Mouse (Mus musculus) urinary bladder, postnatal 4 days (tissue): ENCODE measurements around the gene Slc6a21.

ENCODE experiments used
- DNase-seq, 2 experiments: peaks; one replicate each; pipeline ENCODE4 v3.0.0; 2021 to 2022; ENCODE audit warnings: low spot score in 2 of 2

Slc6a21 gene

DNA sequence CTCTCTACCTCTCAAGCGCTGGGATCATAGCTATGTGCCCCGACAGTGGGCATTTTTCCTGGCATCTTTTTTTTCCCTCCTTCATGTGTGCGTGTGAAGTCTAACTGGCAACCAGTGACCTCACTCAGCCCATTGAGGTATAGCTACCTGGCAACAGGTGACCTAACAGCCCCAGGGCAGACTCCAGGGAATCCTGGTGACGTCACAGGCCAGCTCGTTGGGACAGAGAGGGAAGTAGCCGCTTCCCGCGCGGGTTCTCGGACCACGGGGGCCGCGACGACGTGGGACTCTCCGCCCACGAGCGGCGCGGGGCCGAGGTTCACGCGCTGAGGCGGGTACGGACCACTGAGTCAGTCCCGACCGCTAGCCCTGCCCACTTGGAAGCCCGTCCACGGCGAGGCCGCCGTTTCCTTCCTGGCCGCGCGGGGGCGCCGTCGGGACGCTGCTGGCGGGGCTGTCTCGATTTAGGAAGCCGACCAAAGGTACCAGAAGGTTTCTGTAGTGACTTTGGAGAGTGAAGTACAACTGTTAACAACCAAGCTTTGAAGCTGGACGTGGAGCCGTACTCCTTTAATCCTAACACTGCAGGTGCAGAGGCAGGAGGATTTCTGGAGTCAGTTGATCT, at the start of gene Slc6a21:
TSS of gene Slc6a21 (plus strand) at position 378 of the 625 bp plus-strand sequence.
- DNase-seq = peak; percentile 58 to 75

DNA sequence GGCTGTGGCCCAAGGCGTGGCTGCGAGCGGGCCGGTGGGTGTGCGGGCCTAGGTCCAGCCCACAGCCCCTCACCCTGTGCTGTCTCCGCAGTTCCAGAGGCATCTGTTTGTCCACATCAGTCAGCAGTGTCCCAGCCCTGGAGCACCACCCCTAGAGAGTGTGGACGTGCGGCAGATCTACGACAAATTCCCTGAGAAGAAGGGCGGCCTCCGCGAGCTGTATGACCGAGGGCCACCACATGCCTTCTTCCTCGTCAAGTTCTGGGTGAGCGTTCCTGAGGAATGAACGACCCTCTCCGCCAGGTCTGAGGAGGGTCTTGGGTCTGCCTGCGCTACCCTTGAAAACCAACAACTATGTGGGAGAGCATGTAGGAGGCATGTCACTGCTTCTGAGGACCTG, 48.8 kb upstream of the Slc6a21 start:
- no peak for DNase-seq

DNA sequence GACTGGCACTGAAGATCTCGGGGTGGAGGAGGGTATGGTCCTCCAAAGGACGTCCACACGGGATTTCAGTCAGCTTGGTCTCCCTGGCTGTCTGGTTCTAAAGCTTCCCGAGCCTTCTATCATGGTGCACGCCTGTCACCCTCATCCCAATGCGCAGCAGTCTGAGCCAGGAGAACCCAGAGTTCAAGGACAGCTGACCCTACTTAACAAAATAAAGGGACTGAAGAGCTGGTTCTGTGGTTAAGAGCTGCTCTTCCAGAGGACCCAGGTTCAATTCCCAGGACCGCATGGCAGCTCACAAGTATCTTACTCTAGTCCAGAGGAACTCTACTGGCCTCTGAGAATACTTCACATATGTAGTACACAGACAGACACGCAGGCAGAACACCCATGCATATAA, 48.3 kb upstream of the Slc6a21 start:
- no peak for DNase-seq

DNA sequence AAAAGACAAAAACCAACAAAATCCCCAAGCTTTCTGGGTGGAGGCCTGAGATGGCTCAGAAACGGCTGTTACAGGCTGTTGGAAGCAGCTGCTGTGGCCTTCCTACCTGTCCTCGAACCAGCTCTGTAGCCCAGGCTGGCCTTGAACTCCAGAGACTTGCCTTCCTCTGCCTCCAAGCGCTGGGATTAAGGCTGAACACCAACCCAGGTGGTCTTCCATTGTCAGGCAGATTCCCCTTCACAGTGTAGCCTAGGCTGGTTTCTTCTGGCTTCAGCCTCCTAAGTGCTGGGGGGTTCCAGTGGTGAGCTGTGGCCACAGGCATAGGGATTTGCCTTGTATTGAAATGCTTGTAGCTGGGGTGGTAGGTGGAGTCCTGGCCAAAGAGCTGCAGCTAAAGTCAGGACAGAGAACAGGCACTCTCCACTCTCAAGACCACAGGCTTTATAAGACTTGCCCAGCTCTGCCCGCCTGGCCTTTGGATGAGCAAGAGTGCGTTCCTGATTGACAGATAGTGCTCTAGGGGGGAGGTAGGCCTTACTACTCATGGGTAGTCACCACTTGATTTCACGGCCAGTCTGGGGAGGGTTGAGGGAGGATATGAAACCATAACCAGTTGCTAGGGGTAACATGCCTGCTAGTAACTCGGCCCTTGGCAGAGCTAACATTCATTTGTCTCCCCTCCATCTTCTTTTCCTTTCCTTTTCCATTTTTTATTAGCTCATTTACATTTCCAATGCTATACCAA, 47.7 kb upstream of the Slc6a21 start:
- no peak for DNase-seq

DNA sequence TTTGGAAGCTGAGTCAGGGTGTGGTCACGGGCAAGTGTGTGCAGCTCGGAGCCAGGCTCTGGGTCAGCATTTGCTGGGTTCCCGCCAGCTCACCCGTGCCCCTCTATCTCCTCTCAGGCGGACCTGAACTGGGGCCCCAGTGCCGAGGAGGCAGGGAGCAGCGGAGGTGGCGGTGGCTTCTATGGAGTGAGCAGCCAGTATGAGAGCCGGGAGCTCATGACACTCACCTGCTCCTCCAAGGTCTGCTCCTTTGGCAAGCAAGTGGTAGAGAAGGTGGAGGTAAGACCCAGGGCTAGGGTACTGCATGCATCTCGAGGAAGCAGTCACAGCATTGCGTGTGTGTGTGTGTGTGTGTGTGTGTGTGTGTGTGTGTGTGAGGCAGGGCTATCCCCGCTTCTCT, 46.1 kb upstream of the Slc6a21 start:
- DNase-seq = no peak

DNA sequence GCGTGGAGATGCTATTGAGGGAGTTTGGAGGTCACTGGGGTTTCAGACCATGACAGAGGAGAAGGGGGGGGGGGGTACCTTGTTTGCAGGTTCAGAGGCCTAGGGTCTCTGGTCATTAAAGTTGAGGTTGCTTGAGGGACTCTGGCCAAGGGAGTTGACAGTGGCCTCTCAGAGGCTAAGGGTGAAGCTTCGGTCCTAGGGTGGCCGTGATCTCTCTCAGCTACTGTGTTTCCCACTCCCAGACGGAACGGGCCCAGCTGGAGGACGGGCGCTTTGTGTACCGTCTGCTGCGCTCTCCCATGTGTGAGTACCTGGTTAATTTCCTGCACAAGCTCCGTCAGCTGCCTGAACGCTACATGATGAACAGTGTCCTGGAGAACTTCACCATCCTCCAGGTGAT, 45.4 kb upstream of the Slc6a21 start:
- DNase-seq = no peak

DNA sequence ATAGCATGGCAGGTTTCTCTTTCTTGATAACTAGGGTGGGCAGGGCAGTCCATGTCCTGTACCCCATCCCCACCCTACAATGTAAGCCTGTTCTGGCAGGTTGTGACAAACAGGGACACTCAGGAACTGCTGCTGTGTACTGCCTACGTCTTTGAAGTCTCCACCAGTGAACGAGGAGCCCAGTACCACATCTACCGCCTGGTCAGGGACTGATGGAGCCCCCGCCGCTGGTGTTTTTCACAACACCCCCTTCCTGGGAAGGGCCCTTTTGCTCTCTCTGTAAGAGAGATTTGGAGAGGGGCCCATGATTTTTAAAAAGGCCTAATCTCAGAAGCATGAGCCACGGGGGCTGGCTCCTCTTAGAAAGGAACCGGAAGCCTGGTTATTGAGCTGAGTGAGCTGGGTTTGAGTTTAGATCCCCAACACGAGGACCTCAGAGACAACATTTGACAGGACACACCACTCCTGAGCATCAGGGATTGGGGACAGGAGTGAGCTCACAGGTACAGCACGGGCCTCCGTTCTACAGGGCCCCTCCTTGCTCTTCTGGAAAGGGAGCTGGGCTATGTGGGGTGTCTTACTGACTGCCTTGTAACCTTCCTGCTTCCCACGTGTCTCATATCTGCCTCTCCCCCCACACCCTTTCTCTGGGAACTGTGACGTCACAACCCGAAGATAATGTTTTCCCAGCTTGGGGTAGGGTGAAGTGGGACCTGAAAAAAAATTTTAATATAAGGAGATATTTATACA, 44.4 kb upstream of the Slc6a21 start:
- no peak for DNase-seq

DNA sequence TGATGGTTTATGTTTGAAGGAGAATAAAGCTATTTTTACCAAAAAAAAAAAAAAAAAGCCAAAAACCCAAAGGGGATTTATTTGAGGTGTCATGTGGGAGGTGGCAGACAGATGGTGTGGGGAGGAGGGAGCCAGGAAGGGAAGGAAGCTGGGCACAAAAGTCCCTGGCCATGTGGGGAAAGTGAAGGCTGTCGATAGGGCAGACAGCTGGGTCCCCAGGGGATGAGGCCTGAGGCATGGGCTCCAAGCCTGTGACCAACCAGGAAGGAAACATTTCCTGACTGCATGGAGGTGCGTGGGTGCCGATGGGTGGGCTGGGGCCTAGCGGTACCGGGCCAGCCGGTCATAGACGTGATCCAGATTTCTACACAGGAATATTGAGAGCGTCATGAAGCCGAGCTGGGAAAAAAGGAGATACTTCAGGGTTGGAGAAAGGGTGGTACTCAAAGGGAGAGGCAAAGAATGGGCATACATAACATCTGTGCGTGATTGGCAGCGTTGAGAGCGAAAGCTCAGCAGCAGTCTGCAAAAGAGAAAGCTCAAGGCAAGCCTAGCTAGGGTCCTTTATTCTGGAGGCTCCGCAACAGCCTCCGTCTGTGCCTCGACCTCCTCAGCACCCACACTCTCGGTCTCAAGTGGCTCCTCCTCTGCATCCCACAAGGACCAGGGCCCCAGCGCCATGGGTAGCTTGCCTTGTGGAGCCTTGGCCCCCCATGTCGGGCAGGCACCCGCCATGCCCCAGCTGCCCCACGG, 43.6 kb upstream of the Slc6a21 start:
- no peak for DNase-seq

DNA sequence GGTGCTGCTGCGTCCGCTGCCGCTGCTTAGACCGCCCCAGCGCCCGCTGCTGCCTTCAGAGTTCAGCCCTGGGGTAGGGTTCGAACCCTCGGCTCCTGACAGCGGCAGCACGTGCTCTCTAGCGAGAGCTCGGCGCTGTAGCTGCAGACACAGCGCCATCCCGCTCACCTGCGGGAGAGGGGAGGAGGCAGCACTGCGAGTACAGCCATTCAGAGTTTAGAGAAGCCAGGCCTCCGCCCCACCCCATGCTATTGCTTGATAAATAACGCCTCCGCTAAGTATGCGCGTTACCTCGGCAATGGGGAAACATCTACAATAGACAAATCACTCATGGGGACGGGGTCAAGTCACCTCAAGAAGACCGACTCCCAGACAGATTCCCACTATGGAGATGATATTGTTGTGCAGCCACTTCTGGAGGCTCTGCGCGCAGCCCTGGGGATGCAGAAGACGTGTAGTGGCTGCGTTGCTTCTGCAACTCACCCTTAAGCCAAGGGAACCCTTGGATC, 42.9 kb upstream of the Slc6a21 start:
- no peak for DNase-seq

DNA sequence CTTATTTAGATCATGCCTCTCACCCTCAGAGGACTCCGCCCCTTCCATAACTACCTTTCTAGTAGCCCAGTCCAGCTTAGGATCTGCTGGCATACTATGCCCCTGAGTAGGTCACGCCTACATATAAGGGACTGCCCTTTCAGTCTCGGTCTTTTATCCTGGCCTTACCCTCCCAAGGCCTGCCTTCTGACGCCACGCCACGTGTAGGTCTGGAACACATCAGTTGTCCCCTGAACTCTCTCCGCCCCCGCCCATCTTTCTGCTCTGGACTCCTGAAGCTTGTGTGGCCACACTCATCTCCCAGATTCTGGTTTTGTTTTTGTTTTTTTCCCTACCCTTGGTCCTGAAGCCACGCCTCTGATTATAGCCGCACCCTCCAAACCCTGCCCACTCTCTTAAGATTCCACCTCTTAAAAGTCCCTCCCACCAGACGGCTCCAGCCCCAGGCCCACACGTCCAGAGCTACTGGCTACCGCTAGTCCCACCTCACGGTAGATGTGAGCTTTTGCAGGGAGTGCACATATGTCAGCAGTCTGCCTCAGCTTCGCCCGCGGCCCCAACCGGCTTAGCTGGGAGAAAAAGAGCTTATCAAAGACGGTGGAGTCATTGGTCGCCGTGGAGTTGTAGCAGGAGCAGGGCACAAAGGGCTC, 42.3 kb upstream of the Slc6a21 start:
- DNase-seq = peak in 1 of 2 experiments; percentile 47

DNA sequence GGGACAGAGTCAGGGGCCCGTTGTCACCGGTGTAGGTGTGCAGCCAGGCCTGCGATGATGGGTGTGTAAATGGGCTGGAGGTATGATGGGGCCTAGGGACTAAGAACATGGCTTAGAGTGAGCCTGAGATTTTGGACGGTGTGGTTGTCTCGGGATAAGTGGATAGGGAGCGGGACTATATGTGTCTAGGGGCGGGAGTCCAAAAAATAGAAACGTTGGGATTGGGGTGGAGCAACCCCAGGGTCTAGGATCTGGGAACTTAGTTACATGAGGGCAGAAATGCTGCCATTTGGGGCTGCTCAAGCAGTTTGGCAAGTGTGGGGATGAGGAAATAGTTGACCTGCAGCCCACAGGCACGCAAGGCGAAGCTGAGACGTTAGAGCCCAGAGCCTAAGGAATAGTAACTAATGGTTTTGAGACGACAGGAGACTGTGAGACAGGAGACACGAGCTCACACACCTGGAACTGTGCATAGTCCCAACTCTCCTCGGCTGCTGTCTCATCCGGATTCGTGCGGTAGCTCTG, 41.6 kb upstream of the Slc6a21 start:
- no peak for DNase-seq

DNA sequence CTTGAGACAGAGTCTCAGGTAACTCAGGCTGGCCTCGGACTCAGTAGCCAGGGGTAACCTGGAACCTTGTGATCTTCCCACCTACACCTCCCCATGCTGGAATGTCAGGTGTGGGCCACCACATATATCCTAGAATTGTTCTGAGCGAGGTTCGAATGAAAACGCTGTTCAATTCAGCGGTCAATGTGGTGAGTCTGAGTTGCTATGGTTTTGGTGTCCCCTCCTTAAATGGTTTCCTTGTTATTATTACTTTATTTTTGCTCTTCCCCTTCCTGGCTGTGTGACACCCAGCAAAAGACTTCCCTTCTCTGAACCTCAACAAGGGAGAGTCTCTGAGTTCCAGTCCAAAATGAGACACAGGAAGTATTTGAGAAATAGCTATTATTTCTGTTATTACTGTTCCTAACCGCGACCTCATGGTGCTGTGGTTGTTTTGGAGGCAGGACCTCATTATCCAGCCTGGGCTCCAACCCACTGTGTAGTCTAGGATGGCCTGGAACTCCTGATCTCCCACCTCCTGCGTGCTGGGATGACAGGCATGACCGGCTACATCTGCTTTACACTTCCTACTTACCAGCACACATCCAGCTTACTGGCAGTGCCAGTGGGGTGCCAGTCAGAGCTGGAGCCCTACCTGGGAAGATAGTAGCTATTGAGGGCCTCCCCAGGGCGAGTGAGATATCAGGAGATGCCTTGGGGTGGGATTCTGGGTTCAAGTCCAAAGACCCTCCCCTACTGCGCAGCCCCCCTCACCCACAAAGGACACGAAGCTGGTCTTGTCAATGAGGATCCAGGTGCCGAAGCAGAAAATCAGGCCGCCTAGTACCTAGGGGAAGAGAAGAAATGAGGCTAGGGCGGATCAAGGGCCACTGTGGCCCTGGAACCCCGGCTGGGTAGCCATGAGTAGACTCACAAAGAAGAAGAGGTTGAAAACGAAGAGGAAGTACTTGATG, 39.3 kb upstream of the Slc6a21 start:
- no peak for DNase-seq

DNA sequence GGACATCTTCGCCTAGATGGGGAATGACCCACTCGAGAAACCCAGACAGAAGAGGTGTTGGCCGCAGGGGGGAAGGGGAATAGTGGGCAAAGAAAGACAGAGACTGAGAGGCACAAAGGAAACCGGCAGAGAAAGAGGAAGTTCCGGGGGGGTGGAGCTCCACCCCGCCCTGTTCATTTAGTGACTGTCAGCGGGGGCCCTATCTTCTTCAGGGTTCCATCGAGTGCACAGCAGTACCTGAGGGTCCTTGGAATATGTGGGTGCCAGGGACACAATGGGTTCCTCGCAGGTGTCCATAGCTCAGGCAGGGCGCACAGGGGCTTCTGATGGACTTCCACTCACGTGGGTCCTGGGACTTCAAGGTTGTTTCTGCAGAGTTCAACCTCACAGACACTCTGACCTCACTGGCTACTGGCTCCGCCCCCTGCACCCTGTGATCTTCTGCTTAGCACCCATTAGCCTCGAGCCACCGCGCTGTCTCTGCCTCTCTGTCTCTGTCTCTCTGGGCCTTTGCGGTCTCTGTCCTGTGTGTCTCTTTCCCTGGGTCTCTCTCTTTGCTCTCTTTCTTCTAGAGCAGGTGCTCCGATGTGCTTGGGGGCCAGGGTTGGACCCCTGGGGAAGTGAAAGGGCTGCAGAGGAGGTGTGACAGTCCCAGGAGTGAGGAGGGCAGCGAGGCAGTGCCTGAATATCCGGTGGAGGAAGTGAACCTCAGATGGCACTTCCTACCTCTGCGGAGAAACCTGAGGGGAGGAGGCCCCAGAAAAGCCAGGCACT, 38.4 kb upstream of the Slc6a21 start, which contains the start of gene Cd37:
TSS of gene Cd37 (minus strand) at position 393 of the 774 bp plus-strand sequence.
- no peak for DNase-seq

DNA sequence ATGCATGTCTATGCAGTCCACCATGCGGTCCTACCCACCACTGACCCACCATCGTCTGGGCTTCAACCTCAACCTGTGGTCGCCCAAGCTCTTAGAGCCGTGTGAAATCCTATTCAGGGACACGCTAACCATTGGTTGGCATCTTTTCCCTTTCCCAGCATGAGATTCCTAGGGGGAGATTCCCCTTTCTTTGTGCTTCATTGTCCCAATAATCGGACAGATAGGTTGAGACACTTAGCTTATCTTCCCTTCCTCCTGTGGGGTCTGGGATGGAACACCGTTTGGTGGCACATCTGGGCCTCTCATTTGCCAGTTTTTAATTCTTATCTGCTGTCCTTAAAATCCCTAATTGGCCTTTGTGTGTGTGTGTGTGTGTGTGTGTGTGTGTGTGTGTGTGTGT, 37.2 kb upstream of the Slc6a21 start:
- no peak for DNase-seq

DNA sequence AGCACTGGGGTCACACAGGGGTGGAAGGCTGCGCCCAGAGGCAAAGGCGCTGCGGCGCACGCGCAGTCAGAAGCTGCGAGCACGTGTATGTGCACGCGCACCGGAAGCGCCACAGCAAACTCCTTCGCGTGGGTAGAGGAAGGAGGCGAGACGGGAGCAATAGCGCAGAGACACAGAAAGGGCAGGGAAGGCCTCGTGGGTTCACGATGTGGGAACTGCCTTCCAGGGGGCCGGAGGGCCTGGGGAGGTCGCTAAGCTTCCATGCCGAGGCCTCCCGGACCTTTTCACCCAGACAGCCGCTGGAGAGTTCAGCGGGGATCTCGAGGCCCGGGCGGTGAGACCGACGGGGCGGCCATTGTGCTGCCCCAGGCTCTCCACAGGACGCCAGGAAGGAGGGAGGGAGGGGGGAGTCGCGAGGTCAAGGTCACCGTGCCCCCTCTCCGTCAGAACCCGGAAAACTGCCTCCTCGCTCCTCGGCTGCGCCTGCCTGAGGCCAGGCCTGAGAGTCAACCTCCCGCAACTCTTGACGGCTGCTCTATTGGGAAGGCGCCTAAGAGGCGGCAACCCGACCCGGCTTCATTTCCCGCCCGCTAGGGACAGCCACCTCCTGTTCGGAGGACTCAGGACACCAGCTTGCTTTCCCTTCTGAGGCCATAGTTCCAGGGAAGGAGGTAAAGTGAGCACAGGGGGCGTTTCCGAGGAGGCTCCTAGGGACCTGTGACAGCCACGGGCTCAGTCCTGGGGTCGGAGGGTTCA, 36.5 kb upstream of the Slc6a21 start, which contains the start of gene Slc6a16:
TSS of gene Slc6a16 (plus strand) at position 453 of the 756 bp plus-strand sequence.
- DNase-seq = no peak

DNA sequence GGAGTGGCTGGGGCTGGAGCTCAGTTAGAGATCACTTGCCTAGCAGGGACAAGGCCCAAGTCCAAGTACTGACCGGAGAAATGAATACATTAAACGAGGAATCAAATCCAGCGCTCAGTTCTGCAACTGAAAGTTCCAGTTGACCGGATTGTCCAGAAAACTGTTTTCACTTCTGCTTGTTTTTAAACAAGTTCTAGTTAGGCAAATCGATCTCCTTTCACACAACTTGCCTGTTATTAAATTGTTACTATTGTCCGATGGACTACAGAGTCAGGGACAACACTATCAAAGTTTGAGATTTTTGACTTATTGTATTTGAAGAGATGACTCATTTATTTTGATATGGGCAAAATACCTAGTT, 35.9 kb upstream of the Slc6a21 start:
- DNase-seq = no peak

DNA sequence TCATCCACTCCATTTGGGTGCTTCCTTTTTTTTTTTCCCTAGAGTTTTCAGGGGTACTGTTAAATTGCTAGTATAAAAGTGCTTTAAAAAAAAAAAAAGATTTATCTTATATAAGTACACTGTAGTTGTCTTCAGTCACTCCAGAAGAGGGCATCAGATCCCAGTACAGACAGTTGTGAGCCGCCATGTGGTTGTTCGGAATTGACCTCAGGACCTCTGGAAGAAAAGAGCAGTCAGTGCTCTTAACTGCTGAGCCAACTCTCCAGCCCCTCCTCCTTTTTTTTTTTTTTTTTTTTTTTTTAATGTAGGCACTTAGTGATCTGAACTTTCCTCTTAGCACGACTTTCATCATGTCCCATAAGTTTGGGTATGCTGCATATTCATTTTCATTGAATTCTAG, 29.6 kb upstream of the Slc6a21 start:
- no peak for DNase-seq

DNA sequence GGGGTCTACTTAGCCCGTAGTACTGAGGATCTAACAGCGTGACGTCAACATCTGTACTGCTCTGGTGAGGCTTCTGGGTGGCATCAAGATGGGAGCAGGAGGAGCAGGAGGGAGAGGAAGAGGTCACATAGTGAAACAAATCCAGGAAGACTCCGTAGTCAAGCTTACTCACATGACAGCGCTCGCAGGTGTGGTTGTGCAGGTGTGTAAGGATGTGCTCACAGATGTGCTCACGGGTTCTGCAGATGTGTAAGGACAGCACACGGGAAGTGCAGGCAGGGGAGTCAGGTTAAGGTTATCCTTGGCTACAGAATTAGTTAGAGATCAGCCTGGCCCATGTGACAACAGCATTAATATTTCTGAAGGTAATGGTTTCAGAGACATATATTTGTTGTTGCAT, 23.5 kb upstream of the Slc6a21 start:
- DNase-seq = no peak
